Mouse (Mus musculus): ENCODE data around the gene Arsk. TPM values are rescaled to one million over a fixed set of nuclear protein-coding genes. Genes with fewer than 3 reads are reported as not detected.

The Arsk gene
- polyA plus RNA-seq, 1 experiment from 2014 or later, result 10.3 TPM

DNA sequence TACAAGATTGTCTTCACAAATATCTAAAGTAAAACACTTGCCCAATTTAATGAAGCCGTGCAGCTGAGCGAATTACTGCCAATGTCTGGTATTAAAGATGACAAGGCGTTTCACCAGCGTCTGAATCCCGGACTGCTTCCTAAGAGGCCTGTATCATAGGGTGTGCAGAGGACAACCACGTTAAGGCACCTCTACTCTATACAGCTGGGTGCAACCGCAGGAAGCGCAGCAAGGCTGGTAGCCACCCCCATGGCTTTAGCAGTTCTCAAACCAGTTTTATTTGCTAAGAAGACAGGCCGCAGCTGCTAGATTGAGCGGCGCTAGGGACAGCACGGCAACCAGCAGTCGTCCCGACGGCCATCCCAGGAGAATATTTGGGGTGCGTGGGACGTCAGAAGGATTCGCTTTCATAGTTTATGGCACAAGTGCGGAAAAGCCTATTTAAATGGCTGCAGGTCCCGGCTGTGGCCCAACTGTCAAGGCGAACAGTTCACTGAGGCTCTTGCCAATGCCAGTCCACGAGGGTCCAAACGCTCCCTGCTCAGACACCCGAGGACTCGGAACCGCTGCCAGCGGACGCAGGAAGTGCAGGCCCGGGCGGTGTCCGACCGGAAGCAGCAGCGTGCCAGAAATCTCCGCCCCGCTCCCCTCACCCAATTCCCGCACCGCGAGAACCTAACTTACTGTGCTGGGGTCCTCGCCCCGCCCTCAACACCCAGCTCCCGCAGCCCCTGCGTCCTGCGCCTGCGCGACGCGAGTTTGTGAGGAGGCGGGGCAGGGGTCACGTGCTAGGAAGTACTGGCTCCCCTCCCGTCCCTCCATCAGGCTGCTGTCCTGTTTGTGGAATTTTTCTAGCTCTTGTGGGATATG is 80.3 kb downstream of the Arsk start, which contains the start of gene Rfesd:
Gene Rfesd, minus strand, starts transcription at position 746 of the 870 bp plus-strand sequence.
- Histone ChIP-seq H3K27ac (peak within 1 kb of the TSS; percentile 92), H3K4me2 (replicated peaks) (peak within 1 kb of the TSS; percentile 75), H3K9ac (peak within 1 kb of the TSS; percentile 89), H3K27me3 (no peaks in the 10 kb centered on the region), H3K4me3 (peak within 1 kb of the TSS; percentile 75), H3K36me3 (no peaks in the 10 kb centered on the region), H3K4me1 (peaks cover 7% of the 10 kb centered on the region), H3K9me3 (no peaks in the 10 kb centered on the region)
- ATAC-seq (ENCODE audit: low FRiP score, low read depth), result peak; percentile 100
- under 1% methylated on average over 50 of the region's 50 CpGs for WGBS

DNA sequence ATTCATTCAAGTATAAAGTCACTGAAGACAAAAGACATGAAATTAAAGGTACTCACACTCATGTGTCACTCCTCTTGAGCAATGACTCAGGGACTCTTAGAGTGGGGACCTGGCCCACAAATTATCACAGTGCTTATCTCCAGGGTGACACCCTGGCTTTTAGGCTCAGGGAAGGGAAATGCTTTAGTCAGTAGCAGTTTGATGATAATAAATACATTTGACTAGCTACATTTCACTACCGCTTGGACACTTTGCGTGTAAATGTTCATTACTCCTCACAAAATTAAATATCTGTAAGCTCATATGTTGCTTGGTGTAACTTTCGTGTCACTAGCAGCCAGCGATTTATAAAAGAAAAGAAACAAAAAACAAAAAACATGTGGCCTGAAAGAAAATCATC is 81.0 kb downstream of the Arsk start:
- peaks cover 7% of the 10 kb centered on the region for H3K4me1 ChIP-seq
- H3K9ac ChIP-seq, result peak overlapping the region; percentile 89
- peak overlapping the region; percentile 75 for H3K4me2 ChIP-seq (replicated peaks)
- H3K9me3 ChIP-seq, result no peaks in the 10 kb centered on the region
- no peak overlapping the region for H3K27ac ChIP-seq
- H3K4me3 ChIP-seq, result peak overlapping the region; percentile 75
- no peaks in the 10 kb centered on the region for H3K36me3 ChIP-seq
- WGBS, result 78% methylated on average over 4 of the region's 4 CpGs
- no peak for ATAC-seq (ENCODE audit: low FRiP score, low read depth)
- no peaks in the 10 kb centered on the region for H3K27me3 ChIP-seq

DNA sequence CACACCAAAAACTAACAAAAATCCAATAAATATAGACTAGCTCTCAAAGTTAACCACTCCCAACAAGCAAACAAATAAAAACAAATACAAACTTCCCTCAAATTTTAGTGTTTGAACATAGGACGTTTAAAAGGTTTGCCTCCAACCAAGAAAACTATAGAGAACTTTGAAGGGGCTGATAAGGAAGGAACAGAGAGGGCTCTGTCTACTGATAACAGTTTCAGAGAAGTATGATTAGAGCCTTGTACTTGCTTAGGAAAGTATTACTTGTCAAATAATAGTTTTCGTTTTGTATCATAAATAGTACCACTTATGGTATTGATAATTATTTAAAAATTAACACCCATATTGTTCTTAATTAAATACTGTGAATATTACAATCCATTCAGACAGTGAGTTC is 83.9 kb downstream of the Arsk start:
- H3K36me3 ChIP-seq, result no peaks in the 10 kb centered on the region
- peaks cover 7% of the 10 kb centered on the region for H3K4me1 ChIP-seq
- 81% methylated on average over 2 of the region's 2 CpGs for WGBS
- no peak overlapping the region for H3K9ac ChIP-seq
- no peaks in the 10 kb centered on the region for H3K9me3 ChIP-seq
- H3K27me3 ChIP-seq, result no peaks in the 10 kb centered on the region
- ATAC-seq (ENCODE audit: low FRiP score, low read depth), result no peak
- no peak overlapping the region for H3K27ac ChIP-seq
- no peak overlapping the region for H3K4me2 ChIP-seq (replicated peaks)
- H3K4me3 ChIP-seq, result no peak overlapping the region

Other genes starting within 250 kb of the Arsk start
- gene Rhobtb3, start 154.7 kb downstream of the Arsk start, polyA plus RNA-seq (2015; fragmentation: Nextera tagmentation; extraction: Ambion mirVana), result 51.2 and 51.3 TPM in 2 replicates
- 0.84 and 0.93 TPM in 2 replicates for gene Spata9, start 131.5 kb downstream of the Arsk start, polyA plus RNA-seq (2015; fragmentation: Nextera tagmentation; extraction: Ambion mirVana)
- gene Rfesd, start 79.9 kb downstream of the Arsk start, polyA plus RNA-seq (2015; fragmentation: Nextera tagmentation; extraction: Ambion mirVana), result 18.9 and 21.1 TPM in 2 replicates
- 0.09 TPM in 1 of 2 replicates, not detected in the other for gene Gpr150, start 41.7 kb downstream of the Arsk start, polyA plus RNA-seq (2015; fragmentation: Nextera tagmentation; extraction: Ambion mirVana)
- 15.9 and 17.5 TPM in 2 replicates for gene Ttc37, start 74 bp upstream of the Arsk start, polyA plus RNA-seq (2015; fragmentation: Nextera tagmentation; extraction: Ambion mirVana)
- not detected in 2 replicates for gene Fam81b, start 206.4 kb upstream of the Arsk start, polyA plus RNA-seq (2015; fragmentation: Nextera tagmentation; extraction: Ambion mirVana)

Measured in limb, embryonic 13.5 days (tissue).